Mouse (Mus musculus) ES-Bruce4 (cell line): ENCODE results near the gene Dnajc5g.

Source experiments
- CTCF ChIP-seq: IDR thresholded peaks from one replicate; pipeline ENCODE4 v1.8.1; 2011; ENCODE audit warnings: low read depth, low read length
- POLR2A ChIP-seq: IDR thresholded peaks from one replicate; pipeline ENCODE4 v1.8.1; 2011; ENCODE audit warnings: low read length; ENCODE audit not compliant: insufficient read depth

DNA sequence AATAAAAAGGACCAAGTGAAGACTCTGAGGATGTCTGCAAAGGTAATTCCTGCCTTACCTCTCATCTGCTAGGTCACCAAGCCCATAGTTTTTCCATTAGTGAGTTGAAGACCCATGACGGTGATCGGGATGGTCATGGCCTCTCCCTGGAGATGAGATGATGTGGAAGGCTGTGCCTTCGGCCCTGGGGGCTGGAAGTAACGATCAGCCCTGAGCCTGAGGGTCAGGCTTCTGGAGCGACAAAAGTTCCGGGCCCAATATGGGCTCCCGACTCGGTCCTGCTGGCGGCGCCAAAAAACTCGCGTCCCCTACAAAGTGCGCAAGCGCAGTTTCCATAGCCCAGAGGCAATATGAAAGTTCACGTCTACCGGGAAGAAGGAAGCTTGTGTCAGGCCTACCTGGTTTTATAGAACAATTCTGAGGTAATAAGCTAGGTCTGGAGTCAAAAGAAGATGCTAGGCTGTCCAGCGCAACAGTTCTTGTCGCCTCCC lies 2.0 kb downstream of the Dnajc5g start, which contains the start of gene Slc30a3:
- TF ChIP-seq CTCF (no peak), POLR2A (no peak)
